Mouse (Mus musculus) layer of hippocampus, adult 9-11 months (tissue): ENCODE measurements around the gene D430019H16Rik.

Experiments
- DNase-seq: peaks from one replicate; pipeline ENCODE4 v3.0.0; 2022

Gene D430019H16Rik

GRCm38 (mm10) chr12:105490794-105491193 is 37.1 kb downstream of the D430019H16Rik start:
- DNase-seq, result no peak

- DNase-seq, result no peak
Observed at GRCm38 (mm10) chr12:105494796-105495195, 41.1 kb downstream of the D430019H16Rik start.

DNA sequence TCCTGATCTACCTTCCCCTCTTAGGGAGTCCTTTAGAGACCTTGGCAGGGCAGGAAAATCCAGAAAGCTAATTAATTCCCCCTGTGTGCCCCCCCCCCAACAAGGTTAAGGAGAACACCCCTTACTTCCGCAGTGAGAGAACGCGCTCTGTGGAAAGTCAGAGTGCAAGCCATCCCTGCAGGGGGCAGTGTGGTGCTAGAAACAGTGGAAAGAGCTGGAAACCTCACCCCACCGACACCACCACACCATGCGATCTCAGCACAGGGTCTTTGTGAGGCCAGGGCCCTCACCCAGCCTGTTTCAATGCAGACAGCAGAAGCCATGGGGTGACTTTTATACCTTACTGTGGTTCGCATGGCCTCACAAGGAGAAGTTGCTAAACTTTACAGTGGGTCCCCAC is 44.2 kb downstream of the D430019H16Rik start:
- DNase-seq, result peak; percentile 58

- DNase-seq, result no peak
Observed at GRCm38 (mm10) chr12:105498423-105498822, 44.8 kb downstream of the D430019H16Rik start.

DNA sequence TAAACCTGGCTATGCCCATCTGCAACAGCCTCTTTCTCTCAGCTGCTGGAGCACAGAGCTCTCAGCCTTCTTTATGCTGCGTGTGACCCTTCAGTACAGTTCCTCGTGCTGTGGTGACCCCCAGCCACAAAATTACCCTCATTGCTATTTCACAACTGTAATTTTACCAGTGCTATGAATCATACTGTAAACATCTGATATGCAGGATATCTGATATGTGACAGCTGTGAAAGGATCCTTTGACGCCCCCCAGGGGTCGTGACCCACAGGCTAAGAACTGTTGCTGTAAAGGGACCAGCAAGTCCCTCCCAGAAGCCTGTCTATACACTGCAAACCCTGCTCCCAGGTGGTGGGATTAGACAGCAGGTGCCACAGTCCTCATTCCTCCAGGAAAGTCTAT is 45.2 kb downstream of the D430019H16Rik start:
- no peak for DNase-seq

DNA sequence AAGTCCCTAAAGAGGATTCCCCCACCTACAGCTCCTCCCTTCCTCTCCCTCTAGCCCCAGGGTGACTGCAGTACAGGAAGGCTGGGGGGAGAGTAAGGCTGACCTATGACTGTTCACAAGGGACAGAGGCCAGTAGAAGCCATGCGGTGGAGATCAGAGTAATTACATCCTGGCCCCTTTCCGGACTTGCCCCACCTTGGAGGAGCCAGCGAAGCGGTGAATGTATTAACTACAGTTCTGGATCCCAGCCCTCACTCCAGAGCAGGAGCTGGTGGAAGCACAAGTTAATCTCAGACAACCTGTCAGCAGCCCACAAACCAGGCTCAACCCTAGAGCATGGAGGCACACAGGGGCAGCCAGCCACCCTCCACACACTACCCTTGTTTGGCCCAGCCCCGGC is 47.3 kb downstream of the D430019H16Rik start:
- no peak for DNase-seq

DNA sequence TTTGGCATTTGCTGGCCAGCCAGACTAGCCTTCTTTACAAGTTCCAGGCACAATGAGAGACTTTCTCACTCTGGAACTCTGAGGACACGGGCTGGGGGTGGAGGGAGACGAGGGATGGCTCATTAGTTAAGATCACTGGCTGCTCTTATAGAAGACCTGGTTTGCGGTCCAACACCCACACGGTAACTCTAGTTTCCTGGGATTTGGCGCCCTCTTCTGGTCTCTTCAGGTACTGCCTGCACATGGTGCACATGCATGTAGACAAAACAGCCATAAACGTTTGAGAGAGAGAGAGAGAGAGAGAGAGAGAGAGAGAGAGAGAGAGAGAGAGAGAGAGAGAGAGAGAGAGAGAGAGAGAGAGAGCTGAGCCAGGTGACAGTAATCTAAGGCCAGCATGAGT is 51.1 kb downstream of the D430019H16Rik start:
- no peak for DNase-seq

DNA sequence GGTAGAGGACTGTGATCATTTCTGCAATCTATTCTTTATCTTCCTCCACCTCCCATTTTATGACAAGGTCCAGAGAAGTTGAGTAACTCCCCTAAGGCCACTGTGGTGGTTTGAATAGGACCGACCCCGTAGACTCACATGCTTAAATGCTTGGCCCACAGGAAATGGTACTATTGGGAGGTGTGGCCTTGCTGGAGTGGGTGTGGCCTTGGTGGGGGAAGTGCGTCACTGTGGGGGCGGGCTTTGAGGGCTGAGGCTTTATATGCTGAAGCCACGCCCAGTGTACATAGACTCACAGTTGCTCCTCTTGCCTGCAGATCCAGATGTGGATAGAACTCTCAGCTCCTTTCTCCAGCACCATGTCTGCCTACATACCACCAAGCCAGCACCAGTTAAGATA is 57.5 kb downstream of the D430019H16Rik start:
- DNase-seq, result no peak

DNA sequence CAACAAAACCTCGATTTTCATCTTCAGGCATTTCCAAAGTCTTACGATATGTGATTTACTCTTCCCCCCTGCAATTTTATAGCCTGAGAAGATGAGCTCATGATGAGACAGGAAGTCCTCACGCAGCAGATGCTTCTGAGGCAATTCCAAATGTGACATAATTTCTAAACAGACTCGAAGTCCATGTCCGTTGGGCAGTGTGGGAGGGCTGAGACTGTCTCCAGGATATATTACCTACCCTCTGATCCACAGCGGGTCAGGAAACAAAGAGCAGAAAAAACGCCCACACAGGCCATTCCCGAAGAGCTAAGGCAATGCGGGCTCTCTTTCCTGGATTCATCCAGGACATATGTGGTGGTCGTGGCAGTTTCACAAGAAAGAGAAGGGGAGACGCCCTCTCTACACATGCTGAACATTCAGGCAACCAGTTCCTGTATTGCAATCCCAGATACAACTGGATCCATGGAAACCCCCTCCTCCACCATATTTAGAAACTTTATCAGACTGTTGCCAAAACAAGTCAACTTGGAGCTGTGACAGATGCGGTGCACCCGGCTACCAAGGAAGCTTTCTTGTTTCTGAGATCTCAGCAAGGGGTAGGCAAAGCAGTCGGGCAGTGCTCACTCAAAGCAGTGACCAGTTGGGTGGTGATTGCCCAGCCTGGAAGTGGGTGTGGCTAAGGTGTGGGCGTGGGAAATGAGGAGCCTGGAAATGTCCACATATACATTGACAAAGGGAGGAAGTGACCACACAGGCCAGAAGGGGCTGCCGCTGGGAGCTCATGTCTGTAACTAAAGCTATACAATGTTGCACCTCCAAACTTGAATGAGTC is 58.2 kb downstream of the D430019H16Rik start:
- DNase-seq, result no peak

GRCm38 (mm10) chr12:105514111-105514510 is 60.5 kb downstream of the D430019H16Rik start:
- no peak for DNase-seq

GRCm38 (mm10) chr12:105517026-105517675 is 63.5 kb downstream of the D430019H16Rik start:
- no peak for DNase-seq

DNA sequence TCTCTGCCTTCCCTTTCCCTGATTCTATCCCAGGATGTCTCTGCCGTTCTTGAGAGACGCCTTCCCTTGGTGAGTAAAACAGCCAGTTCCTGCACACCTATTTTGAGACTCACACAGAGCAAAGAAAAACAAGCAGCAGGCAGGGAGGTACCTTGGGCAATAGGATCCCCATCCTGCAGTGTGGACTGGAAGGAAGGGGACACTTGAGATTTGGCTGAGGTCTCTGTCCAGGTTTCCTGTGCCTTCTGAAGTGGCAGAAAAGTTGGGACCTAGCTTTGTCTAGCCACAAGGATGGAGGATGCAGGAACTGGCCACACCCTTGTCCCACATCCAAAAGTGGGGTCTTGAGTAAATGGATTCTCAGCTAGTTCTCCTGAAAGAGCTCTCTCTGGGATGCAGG is 66.2 kb downstream of the D430019H16Rik start:
- DNase-seq, result no peak

DNA sequence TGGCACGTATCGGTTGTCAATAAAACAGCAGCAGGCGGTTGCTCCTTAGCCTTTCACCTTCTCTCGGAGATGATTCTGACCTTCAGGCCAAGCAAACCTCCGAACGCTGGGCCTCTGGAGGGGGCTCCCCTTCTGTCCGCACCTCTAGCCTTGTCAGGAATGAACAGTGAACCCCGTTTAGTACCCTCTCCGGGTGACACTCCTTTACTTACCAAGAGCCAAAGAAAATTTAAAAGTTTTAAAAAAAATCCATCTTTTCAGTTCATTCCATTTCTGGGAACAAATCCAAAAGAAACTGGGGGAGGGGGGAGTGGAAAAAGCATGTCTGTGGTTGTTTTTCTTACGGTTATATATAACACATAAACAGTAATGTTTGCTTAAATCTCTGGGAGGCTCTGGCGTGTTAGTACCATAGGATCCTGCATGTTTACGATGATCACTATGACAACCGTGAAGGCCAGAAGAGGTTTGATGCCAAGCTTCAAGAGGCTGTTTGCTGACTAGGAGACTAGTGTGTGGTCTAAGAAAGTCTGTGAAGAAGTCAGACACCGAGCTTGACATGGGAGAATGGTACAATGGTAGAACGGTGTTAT is 67.6 kb downstream of the D430019H16Rik start:
- no peak for DNase-seq

DNA sequence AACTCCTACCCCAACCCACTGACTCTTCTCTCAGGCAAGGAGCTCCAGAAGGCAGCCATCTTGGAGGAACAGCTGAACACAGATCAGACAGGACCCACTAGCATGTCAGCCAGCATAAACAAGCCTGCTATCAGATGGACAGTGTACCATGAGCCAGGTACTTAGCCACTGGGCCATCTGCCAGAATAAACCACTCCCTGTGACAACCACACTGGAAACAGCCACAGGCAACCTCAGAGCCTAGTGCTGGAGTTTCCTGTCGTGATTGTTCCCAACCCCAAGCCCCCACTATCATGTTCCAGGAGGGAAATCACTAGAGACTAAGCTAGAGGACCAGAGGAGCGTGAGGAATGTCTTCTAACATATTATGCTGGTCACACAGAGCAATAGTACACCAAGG is 70.1 kb downstream of the D430019H16Rik start:
- DNase-seq, result no peak

GRCm38 (mm10) chr12:105526186-105526585 is 72.5 kb downstream of the D430019H16Rik start:
- no peak for DNase-seq

- DNase-seq, result peak; percentile 86
Observed at GRCm38 (mm10) chr12:105526829-105527228, 73.2 kb downstream of the D430019H16Rik start.

GRCm38 (mm10) chr12:105529545-105529944 is 75.9 kb downstream of the D430019H16Rik start:
- DNase-seq, result no peak

DNA sequence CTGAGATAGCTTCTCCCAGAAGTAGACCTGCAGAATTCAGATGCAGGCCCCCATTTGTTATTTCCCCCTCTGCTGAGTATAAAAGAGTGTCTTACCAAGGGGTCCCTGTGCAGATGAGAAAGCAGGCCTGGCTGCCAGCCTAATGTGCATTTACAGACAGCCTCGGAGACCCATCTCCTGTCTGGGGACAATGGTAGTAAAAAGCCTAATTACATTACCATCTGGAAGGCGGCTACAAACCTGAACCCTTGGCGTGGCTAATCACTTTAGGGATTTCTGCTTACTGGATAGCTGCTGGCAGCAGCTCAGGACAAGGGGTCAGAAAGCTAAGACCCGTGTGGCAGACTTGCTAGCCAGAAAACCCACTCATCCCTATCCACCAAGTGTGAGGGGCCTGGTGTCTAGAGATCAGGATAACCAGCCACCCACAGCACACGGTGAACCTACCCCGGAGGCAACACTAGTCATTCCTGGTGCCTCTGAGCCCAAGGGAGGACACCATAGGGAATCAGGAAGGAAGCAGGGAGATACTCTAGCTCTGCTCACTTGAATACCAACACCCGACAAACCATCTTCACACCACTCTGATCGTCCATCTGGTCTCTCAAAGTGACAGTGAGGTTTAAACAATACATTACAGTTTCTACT is 78.2 kb downstream of the D430019H16Rik start:
- no peak for DNase-seq

DNA sequence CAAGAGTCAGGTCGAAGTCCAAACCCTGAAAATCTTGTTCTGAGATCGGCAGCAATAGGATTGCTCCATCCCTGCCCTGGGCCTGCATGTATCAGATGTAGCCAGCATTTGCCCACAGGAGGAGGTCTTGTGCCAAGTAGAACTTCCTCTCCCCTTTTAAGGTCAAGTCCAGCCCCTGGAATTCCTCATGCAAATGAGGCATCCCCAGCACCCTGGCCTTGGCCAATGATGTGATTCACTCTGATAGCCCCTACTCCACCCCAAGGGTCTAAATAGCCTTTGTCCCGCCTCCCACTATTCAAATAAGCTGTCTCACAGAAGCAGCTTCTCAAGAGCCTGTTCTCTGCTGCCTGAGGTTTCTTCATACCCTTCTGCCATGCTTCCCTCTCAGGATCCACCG is 81.2 kb downstream of the D430019H16Rik start:
- no peak for DNase-seq

- no peak for DNase-seq
Observed at GRCm38 (mm10) chr12:105535968-105536760, 82.5 kb downstream of the D430019H16Rik start.

GRCm38 (mm10) chr12:105537162-105537561 is 83.5 kb downstream of the D430019H16Rik start:
- no peak for DNase-seq

GRCm38 (mm10) chr12:105539649-105540048 is 86.0 kb downstream of the D430019H16Rik start:
- no peak for DNase-seq
